Mouse (Mus musculus) spleen, adult 2 months (tissue): ENCODE measurements around the gene Tbl1xr1. TPM values are rescaled to one million over a fixed set of nuclear protein-coding genes. Genes with fewer than 3 reads are reported as not detected.

Source experiments
- DNase-seq, 2 experiments: peaks; one replicate each; pipeline versions ENCODE4 v3.0.0 to v3.0.0-alpha.2; 2012 to 2021; ENCODE audit warnings: low spot score in 2 of 2, low read depth in 1 of 2
- H3K27ac ChIP-seq: fragments of 200-500 bp; 2 replicates; pipeline ENCODE4 v1.5.1; 2012; ENCODE audit warnings: low read length, inconsistent platforms; ENCODE audit not compliant: insufficient read depth
- H3K27me3 ChIP-seq: fragments of 200-500 bp; 2 replicates; pipeline ENCODE4 v1.6.1; 2012; ENCODE audit warnings: mild to moderate bottlenecking, moderate library complexity, low read length, inconsistent platforms; ENCODE audit not compliant: control insufficient read depth, insufficient read depth
- H3K36me3 ChIP-seq: fragments of 200-500 bp; 2 replicates; pipeline ENCODE4 v1.6.1; 2012; ENCODE audit warnings: mild to moderate bottlenecking, low read length, inconsistent platforms; ENCODE audit not compliant: control insufficient read depth, insufficient read depth
- H3K4me1 ChIP-seq: fragments of 200-500 bp; 2 replicates; pipeline ENCODE4 v1.6.1; 2011; ENCODE audit warnings: inconsistent platforms; ENCODE audit not compliant: control insufficient read depth, insufficient read depth, insufficient read length
- H3K4me3 ChIP-seq: fragments of 200-500 bp; 2 replicates; pipeline ENCODE4 v1.5.1; 2011; ENCODE audit warnings: mild to moderate bottlenecking, inconsistent platforms; ENCODE audit not compliant: insufficient read depth, insufficient read length; ENCODE audit errors: extremely low read depth
- CTCF ChIP-seq: fragments of 200-500 bp; IDR thresholded peaks from 2 replicates; pipeline ENCODE4 v1.5.1; 2011; ENCODE audit warnings: mild to moderate bottlenecking, inconsistent platforms; ENCODE audit not compliant: insufficient read depth, insufficient read length, insufficient replicate concordance; ENCODE audit errors: extremely low read depth
- POLR2A ChIP-seq: fragments of 200-500 bp; IDR thresholded peaks from 2 replicates; pipeline ENCODE4 v1.6.1; 2011; ENCODE audit warnings: low read depth, low read length, inconsistent platforms
- WGBS: fragments of 180-500 bp; shearing (Covaris S2); methylation state at CpG from one replicate; pipeline ENCODE4 v1.1.7; 2018; 5-methylcytosine and 5-hydroxymethylcytosine counted together
- polyA plus RNA-seq: library from polyadenylated mRNA; depleted of rRNA; stranded (reverse); fragments of >200 nt; gene quantifications from 2 replicates; pipeline ENCODE4 v1.2.3, GENCODE M21; 2012

Tbl1xr1 gene
- polyA plus RNA-seq, 1 experiment: 17.8 TPM

GRCm38 (mm10) chr3:22089825-22090224 lies 13.4 kb downstream of the Tbl1xr1 start:
- Histone ChIP-seq H3K36me3 (no peaks in the 10 kb centered on the region), H3K27me3 (no peaks in the 10 kb centered on the region), H3K4me1 (peaks cover 9% of the 10 kb centered on the region), H3K27ac (no peak overlapping the region), H3K4me3 (no peak overlapping the region)
- 42% methylated on average over 3 of the region's 3 CpGs for WGBS
- no peak for TF ChIP-seq CTCF
- no peak for TF ChIP-seq POLR2A
- DNase-seq: no peak

GRCm38 (mm10) chr3:22090431-22091265 lies 14.2 kb downstream of the Tbl1xr1 start:
- H3K36me3 ChIP-seq: no peaks in the 10 kb centered on the region
- H3K27me3 ChIP-seq: no peaks in the 10 kb centered on the region
- TF ChIP-seq POLR2A (no peak), CTCF (no peak)
- 70% methylated on average over 8 of the region's 8 CpGs for WGBS
- no peak overlapping the region for H3K4me3 ChIP-seq
- DNase-seq: no peak
- no peak overlapping the region for H3K27ac ChIP-seq
- H3K4me1 ChIP-seq: peaks cover 9% of the 10 kb centered on the region

- H3K27me3 ChIP-seq: no peaks in the 10 kb centered on the region
- no peaks in the 10 kb centered on the region for H3K36me3 ChIP-seq
- DNase-seq: no peak
- TF ChIP-seq CTCF: no peak
- no peak for TF ChIP-seq POLR2A
- WGBS: 60% methylated on average over 3 of the region's 3 CpGs
- H3K27ac ChIP-seq: no peak overlapping the region
- H3K4me1 ChIP-seq: peaks cover 9% of the 10 kb centered on the region
- H3K4me3 ChIP-seq: no peak overlapping the region
Observed at GRCm38 (mm10) chr3:22091266-22091550, 14.8 kb downstream of the Tbl1xr1 start.

GRCm38 (mm10) chr3:22091681-22092080 lies 15.2 kb downstream of the Tbl1xr1 start:
- Histone ChIP-seq H3K27ac (no peak overlapping the region), H3K4me3 (no peak overlapping the region), H3K27me3 (no peaks in the 10 kb centered on the region), H3K4me1 (peaks cover 9% of the 10 kb centered on the region), H3K36me3 (no peaks in the 10 kb centered on the region)
- WGBS: 92% methylated on average over 3 of the region's 3 CpGs
- TF ChIP-seq CTCF: no peak
- no peak for TF ChIP-seq POLR2A
- DNase-seq: no peak

GRCm38 (mm10) chr3:22092784-22093183 lies 16.3 kb downstream of the Tbl1xr1 start:
- no peak overlapping the region for H3K4me3 ChIP-seq
- no peaks in the 10 kb centered on the region for H3K27me3 ChIP-seq
- peaks cover 9% of the 10 kb centered on the region for H3K4me1 ChIP-seq
- no peak for DNase-seq
- no peaks in the 10 kb centered on the region for H3K36me3 ChIP-seq
- no peak overlapping the region for H3K27ac ChIP-seq
- TF ChIP-seq CTCF: no peak
- TF ChIP-seq POLR2A: no peak
- 79% methylated on average over 5 of the region's 5 CpGs for WGBS

GRCm38 (mm10) chr3:22103986-22104515 lies 27.6 kb downstream of the Tbl1xr1 start:
- peaks cover 4% of the 10 kb centered on the region; the same call in 1 of the 2 replicates for H3K4me1 ChIP-seq
- no peak overlapping the region for H3K27ac ChIP-seq
- H3K27me3 ChIP-seq: no peaks in the 10 kb centered on the region
- no peak for TF ChIP-seq POLR2A
- no peaks in the 10 kb centered on the region for H3K36me3 ChIP-seq
- no peak for DNase-seq
- H3K4me3 ChIP-seq: no peak overlapping the region
- WGBS: 81% methylated on average over 5 of the region's 5 CpGs

GRCm38 (mm10) chr3:22105471-22105870 lies 29.0 kb downstream of the Tbl1xr1 start:
- Histone ChIP-seq H3K27me3 (no peaks in the 10 kb centered on the region), H3K4me1 (peaks cover 2% of the 10 kb centered on the region; the same call in 1 of the 2 replicates), H3K4me3 (no peak overlapping the region), H3K36me3 (no peaks in the 10 kb centered on the region), H3K27ac (no peak overlapping the region)
- no peak for TF ChIP-seq POLR2A
- no peak for TF ChIP-seq CTCF
- no peak for DNase-seq
- WGBS: 88% methylated on average over 6 of the region's 6 CpGs
